Mouse (Mus musculus) megakaryocyte-erythroid progenitor cell, adult 5-6 weeks (primary cell): Measurements from ENCODE around the gene Sohlh2. TPM values are rescaled to one million over a fixed set of nuclear protein-coding genes. Genes with fewer than 3 reads are reported as not detected.

Experiments used
- total RNA-seq, 2 experiments: library from RNA; stranded (forward) in 1 of 2; stranded (reverse) in 1 of 2; fragments of 200-1000, 215-1000 nt in 1 of 2; fragments of >200 nt in 1 of 2; fragmentation: Nextera tagmentation in 1 of 2; gene quantifications; 2 replicates each; pipeline ENCODE4 v1.2.3; 2014 to 2017

Sohlh2 gene
- total RNA-seq, 2 experiments from 2014 or later, result not detected

Other genes with a start within 250 kb of the Sohlh2 start
- not detected in 2 replicates for gene Ccna1, start 126.5 kb upstream of the Sohlh2 start, total RNA-seq (2014; fragmentation: Nextera tagmentation)
- not detected in 2 replicates for gene Ccna1, start 126.5 kb upstream of the Sohlh2 start, total RNA-seq (2017)
- 12.3 and 16.4 TPM in 2 replicates for gene Spg20, start 69.9 kb upstream of the Sohlh2 start, total RNA-seq (2014; fragmentation: Nextera tagmentation)
- gene Spg20, start 69.9 kb upstream of the Sohlh2 start, total RNA-seq (2017), result 32.3 and 33.2 TPM in 2 replicates
- 0.84 TPM in 1 of 2 replicates, not detected in the other for gene Ccdc169, start 44.7 kb upstream of the Sohlh2 start, total RNA-seq (2014; fragmentation: Nextera tagmentation)
- gene Ccdc169, start 44.7 kb upstream of the Sohlh2 start, total RNA-seq (2017), result not detected in 2 replicates
- gene Dclk1, start 60.3 kb downstream of the Sohlh2 start, total RNA-seq (2014; fragmentation: Nextera tagmentation), result not detected in 2 replicates
- not detected in 2 replicates for gene Dclk1, start 60.3 kb downstream of the Sohlh2 start, total RNA-seq (2017)